Mouse (Mus musculus) thymus, postnatal 0 days (tissue): ENCODE results near the gene Sppl2a. TPM values are rescaled to one million over a fixed set of nuclear protein-coding genes. Genes with fewer than 3 reads are reported as not detected.
A peak's percentile ranks its signal among the peaks of the same experiment; 100 is the strongest.
"Not testable (repeated sequence)": the region's sequence is repeated elsewhere in the genome, so short reads cannot be mapped to it uniquely, and the experiment has no call there.

ENCODE experiments used
- DNase-seq: peaks from one replicate; pipeline ENCODE4 v3.0.0-alpha.2; 2015; ENCODE audit warnings: low spot score
- polyA plus RNA-seq: library from polyadenylated mRNA; unstranded; fragments of >200 nt; fragmentation: Nextera tagmentation; extraction: Ambion mirVana; gene quantifications from 2 replicates; pipeline ENCODE4 v1.2.1, GENCODE M21; 2015

Gene Sppl2a
- 86.8 and 89.5 TPM in 2 replicates for polyA plus RNA-seq

GRCm38 (mm10) chr2:126932897-126933641 is at the start of gene Sppl2a:
Sppl2a (minus strand) TSS chr2:126933235.
- DNase-seq: peak; percentile 86

- no peak for DNase-seq
Observed at GRCm38 (mm10) chr2:126977428-126977827, 44.4 kb upstream of the Sppl2a start.

GRCm38 (mm10) chr2:126961696-126962095 is 28.7 kb upstream of the Sppl2a start:
- DNase-seq: no peak

DNA sequence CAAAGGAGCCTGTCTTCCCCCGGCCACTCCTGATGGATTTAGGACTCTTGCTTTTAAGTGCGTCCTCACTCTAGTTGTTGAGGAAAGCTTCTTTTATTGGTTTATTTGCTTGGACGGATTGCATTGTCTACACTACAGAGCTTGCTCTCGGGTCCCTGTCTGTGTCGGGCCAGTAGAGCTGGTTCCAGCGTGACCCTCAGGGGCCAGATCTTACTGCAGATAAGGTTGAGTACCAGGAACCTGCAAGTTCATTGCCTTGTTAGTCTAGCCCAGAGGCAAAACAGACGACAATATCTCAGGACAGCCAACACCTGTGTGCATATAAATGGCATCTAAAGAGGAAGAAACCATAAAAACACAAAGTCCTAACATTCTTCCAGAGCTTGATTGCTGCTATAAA is 22.6 kb upstream of the Sppl2a start:
- DNase-seq: no peak

DNA sequence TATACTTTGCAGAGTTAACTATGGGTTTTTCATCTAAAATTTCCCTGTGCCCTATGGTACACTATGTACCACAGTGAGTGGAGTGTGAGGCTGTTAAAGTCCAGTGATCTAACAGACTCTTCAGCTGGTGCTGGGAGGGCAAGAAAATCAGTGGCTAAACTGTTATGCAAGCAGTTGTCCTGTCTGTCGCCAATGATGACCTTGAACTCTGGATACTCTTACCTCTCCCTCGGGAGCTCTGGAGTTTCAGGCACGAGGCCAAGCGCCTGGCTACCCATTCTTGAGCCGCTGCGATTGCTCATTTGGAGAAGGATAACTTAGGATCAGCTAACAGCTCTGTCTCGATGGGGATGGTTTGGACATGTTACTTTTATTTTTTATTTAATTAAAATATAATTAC is 18.1 kb upstream of the Sppl2a start:
- no peak for DNase-seq

GRCm38 (mm10) chr2:126950453-126950852 is 17.4 kb upstream of the Sppl2a start:
- DNase-seq: no peak

DNA sequence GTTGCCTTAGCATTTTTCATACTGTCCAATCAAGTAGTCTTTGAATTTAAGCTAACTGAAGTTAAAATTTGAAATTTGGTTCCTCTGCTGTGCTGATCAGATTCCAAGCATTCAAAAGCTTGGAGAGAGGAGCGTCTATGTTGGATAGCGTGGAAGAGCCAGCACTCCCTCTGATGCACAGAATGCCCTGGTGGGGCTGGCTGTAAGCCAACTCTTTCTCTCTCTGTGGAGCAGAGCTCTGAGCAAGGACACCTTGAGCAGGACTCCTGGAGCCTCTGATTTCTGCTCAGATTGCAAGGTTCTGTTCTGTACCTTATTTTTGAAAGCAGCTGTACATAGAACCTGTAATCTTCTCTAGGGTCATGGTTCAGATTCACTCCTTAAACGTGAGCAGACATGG is 16.8 kb upstream of the Sppl2a start:
- no peak for DNase-seq

DNA sequence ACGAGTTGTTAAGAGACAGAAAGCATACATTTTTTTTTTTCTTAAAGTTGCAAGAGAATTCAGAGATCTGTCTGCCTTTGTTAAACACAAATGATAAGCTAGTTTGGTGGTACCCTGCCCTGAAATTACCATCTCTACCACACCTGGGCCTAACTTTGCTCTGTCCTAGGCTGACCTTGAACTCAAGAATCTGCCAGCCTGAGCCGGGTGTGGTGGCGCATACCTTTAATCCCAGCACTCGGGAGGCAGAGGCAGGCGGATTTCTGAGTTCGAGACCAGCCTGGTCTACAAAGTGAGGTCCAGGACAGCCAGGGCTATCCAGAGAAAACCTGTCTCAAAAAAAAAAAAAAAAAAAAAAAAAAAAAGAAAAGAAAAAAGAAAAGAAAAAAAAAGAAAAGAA is 16.3 kb upstream of the Sppl2a start:
- not testable (repeated sequence) for DNase-seq

- DNase-seq: no peak
Observed at GRCm38 (mm10) chr2:126948231-126948630, 15.2 kb upstream of the Sppl2a start.

GRCm38 (mm10) chr2:126947646-126948045 is 14.6 kb upstream of the Sppl2a start:
- no peak for DNase-seq

- DNase-seq: no peak
Observed at GRCm38 (mm10) chr2:126943211-126943610, 10.2 kb upstream of the Sppl2a start.

GRCm38 (mm10) chr2:126940314-126940866 is 7.4 kb upstream of the Sppl2a start:
- no peak for DNase-seq

- DNase-seq: no peak
Observed at GRCm38 (mm10) chr2:126938069-126938468, 5.0 kb upstream of the Sppl2a start.

- no peak for DNase-seq
Observed at GRCm38 (mm10) chr2:126933921-126934320, 886 bp upstream of the Sppl2a start.

- peak; percentile 4 for DNase-seq
Observed at GRCm38 (mm10) chr2:126932261-126932896, 656 bp downstream of the Sppl2a start.

DNA sequence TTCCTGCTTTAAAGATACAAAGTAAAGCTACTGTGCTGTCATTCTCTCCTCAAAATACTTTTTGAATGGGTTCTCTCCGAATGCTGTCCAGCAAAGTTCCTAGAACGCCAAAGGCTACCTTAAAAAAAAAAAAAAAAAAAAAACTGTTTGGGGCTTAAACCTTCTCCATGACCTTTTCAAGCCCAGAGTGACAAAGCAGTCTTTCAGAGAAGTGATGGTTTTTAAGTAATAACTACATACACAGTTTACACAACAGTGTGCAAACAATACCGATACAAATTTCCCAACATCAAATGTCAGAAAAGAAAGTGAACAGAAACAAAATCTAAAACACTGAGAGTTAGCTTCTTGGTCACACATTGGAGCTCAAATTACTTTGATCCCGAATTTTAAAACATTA is 1.3 kb downstream of the Sppl2a start:
- no peak for DNase-seq

- no peak for DNase-seq
Observed at GRCm38 (mm10) chr2:126928681-126929080, 4.4 kb downstream of the Sppl2a start.

DNA sequence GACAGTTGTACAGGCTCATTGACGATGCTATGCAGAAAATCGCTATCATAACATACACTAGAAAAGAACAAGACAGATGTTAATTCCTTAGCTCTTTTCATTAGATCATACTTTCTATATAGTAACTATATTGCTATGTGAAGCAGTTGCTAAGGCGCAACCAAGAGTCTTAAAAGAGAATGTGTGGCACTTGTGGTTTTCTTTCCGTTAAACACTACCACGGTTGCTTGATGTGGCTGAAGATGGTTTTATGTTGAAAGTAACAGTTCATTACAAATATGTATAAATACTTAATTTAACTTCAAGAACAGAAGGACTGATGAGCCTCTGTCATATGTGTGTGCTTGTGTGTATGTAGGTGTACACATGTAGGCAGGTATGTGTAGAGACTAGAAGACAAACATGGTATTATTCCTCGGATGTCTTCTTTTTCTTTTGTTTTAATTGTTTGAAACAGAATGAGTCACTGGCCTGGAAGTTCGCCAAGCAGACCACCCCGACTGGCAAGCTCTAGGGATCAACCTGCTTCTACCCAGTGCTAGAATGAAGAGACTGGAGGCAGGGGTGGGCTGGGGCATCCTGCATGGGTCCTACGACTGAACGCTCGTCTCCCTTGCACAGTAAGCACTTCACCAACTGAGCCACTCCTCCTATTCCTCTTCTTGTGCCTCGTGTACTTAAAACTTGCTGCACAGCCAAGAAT is 12.5 kb downstream of the Sppl2a start:
- DNase-seq: peak; percentile 64

DNA sequence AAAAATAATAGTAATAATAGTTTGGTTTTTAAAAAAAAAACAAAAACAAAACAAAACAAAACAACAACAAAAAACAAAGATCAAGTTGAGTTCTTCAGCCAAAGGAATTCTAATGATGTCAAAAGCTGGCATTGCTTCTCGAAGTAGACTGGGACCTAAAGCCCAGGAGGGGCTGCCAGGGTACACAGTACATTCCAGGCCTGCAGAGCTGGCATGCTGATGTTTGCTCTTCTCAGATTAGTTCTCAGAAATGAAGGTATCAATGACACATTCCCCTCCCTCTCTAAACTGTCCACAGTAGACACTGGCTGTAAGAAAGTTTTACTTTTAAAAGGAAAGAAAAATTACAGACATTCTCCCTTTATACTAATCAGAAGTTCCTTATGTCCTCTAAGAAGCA is 16.8 kb downstream of the Sppl2a start:
- no peak for DNase-seq

- DNase-seq: no peak
Observed at GRCm38 (mm10) chr2:126914096-126914495, 18.9 kb downstream of the Sppl2a start.

- DNase-seq: no peak
Observed at GRCm38 (mm10) chr2:126904162-126904561, 28.9 kb downstream of the Sppl2a start.

DNA sequence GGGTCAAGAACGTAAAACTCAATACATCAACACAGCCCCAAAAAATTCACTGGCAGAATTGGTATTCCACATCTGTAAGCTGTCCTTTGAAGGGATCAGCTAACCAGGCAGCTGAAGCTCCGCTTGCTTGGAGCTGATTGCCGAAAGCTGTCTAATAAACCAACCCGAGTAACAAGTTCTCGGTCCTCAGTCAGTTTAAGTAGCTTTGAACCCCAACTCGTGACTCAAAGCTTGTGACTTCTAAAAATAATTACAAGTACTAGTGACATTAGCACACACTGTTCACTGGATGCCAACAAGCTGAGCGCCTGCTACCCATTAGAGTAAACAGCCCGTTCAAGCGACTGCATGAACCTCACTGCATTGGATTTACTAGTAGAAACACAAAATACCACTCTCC is 35.5 kb downstream of the Sppl2a start:
- no peak for DNase-seq
